Mouse (Mus musculus): ENCODE measurements at regions not wholly inside any gene's neighbourhood (a gene's known extent, or its start where the extent isn't known, plus 50 kb on each side); places are given as distances from the start of the nearest gene placed in this dataset.

GRCm38 (mm10) chr10:66857330-66857729 lies 238.6 kb upstream of the Jmjd1c start:
- no peak for DNase-seq (ENCODE audit: low read depth, low spot score)

GRCm38 (mm10) chr10:66861421-66861820 lies 234.5 kb upstream of the Jmjd1c start:
- no peak for DNase-seq (ENCODE audit: low read depth, low spot score)

GRCm38 (mm10) chr10:66864161-66864862 lies 231.6 kb upstream of the Jmjd1c start:
- DNase-seq (ENCODE audit: low read depth, low spot score) = peak; percentile 87

GRCm38 (mm10) chr10:66865010-66865582 lies 230.8 kb upstream of the Jmjd1c start:
- DNase-seq (ENCODE audit: low read depth, low spot score) = peak; percentile 23

- peak; percentile 22 for DNase-seq (ENCODE audit: low read depth, low spot score)
Observed at GRCm38 (mm10) chr10:66871133-66871664, 224.7 kb upstream of the Jmjd1c start.

GRCm38 (mm10) chr10:66871673-66872072 lies 224.3 kb upstream of the Jmjd1c start:
- DNase-seq (ENCODE audit: low read depth, low spot score) = no peak

GRCm38 (mm10) chr10:66873468-66873867 lies 222.5 kb upstream of the Jmjd1c start:
- no peak for DNase-seq (ENCODE audit: low read depth, low spot score)

- no peak for DNase-seq (ENCODE audit: low read depth, low spot score)
Observed at GRCm38 (mm10) chr10:66879071-66879470, 216.9 kb upstream of the Jmjd1c start.

GRCm38 (mm10) chr10:66882825-66883224 lies 213.1 kb upstream of the Jmjd1c start:
- no peak for DNase-seq (ENCODE audit: low read depth, low spot score)

- DNase-seq (ENCODE audit: low read depth, low spot score) = peak; percentile 90
Observed at GRCm38 (mm10) chr10:66885575-66885974, 210.3 kb upstream of the Jmjd1c start.

GRCm38 (mm10) chr10:66889786-66890555 lies 206.0 kb upstream of the Jmjd1c start:
- DNase-seq (ENCODE audit: low read depth, low spot score) = no peak

- DNase-seq (ENCODE audit: low read depth, low spot score) = peak; percentile 85
Observed at GRCm38 (mm10) chr10:66891811-66892210, 204.1 kb upstream of the Jmjd1c start.

GRCm38 (mm10) chr10:66893836-66894235 lies 202.1 kb upstream of the Jmjd1c start:
- DNase-seq (ENCODE audit: low read depth, low spot score) = no peak

GRCm38 (mm10) chr10:66896698-66897622 lies 199.0 kb upstream of the Jmjd1c start:
- no peak for DNase-seq (ENCODE audit: low read depth, low spot score)

- DNase-seq (ENCODE audit: low read depth, low spot score) = peak; percentile 24
Observed at GRCm38 (mm10) chr10:66899724-66900123, 196.2 kb upstream of the Jmjd1c start.

GRCm38 (mm10) chr10:66900781-66901180 lies 195.1 kb upstream of the Jmjd1c start:
- no peak for DNase-seq (ENCODE audit: low read depth, low spot score)

GRCm38 (mm10) chr10:66901873-66902272 lies 194.1 kb upstream of the Jmjd1c start:
- DNase-seq (ENCODE audit: low read depth, low spot score) = no peak

- peak; percentile 98 for DNase-seq (ENCODE audit: low read depth, low spot score)
Observed at GRCm38 (mm10) chr10:66904552-66905367, 191.2 kb upstream of the Jmjd1c start.

- no peak for DNase-seq (ENCODE audit: low read depth, low spot score)
Observed at GRCm38 (mm10) chr10:66907842-66908241, 188.1 kb upstream of the Jmjd1c start.

- DNase-seq (ENCODE audit: low read depth, low spot score) = peak; percentile 84
Observed at GRCm38 (mm10) chr10:66909204-66909889, 186.6 kb upstream of the Jmjd1c start.

All from 3T3-L1 (cell line).